Mouse (Mus musculus) urinary bladder, postnatal 14 days (tissue): Measurements from ENCODE around the gene Gm20388.

ENCODE experiments used
- DNase-seq: peaks from one replicate; pipeline ENCODE4 v3.0.0; 2021; ENCODE audit warnings: low spot score

Gm20388 gene

GRCm38 (mm10) chr8:121731471-121732333 is 1821.1 kb downstream of the Gm20388 start:
- DNase-seq, result no peak

GRCm38 (mm10) chr8:121732334-121732665 is 1821.7 kb downstream of the Gm20388 start:
- DNase-seq, result no peak

- no peak for DNase-seq
Observed at GRCm38 (mm10) chr8:121734262-121734661, 1823.6 kb downstream of the Gm20388 start.

GRCm38 (mm10) chr8:121736236-121736635 is 1825.6 kb downstream of the Gm20388 start:
- peak; percentile 43 for DNase-seq

GRCm38 (mm10) chr8:121740721-121741120 is 1830.1 kb downstream of the Gm20388 start:
- no peak for DNase-seq

- DNase-seq, result no peak
Observed at GRCm38 (mm10) chr8:121749501-121749900, 1838.9 kb downstream of the Gm20388 start.

- DNase-seq, result no peak
Observed at GRCm38 (mm10) chr8:121750512-121750911, 1839.9 kb downstream of the Gm20388 start.

GRCm38 (mm10) chr8:121751407-121751806 is 1840.8 kb downstream of the Gm20388 start:
- peak; percentile 56 for DNase-seq

GRCm38 (mm10) chr8:121758470-121758869 is 1847.8 kb downstream of the Gm20388 start:
- DNase-seq, result no peak

GRCm38 (mm10) chr8:121760484-121760883 is 1849.8 kb downstream of the Gm20388 start:
- DNase-seq, result no peak

GRCm38 (mm10) chr8:121761480-121761879 is 1850.8 kb downstream of the Gm20388 start:
- DNase-seq, result peak; percentile 13

- DNase-seq, result no peak
Observed at GRCm38 (mm10) chr8:121762999-121763699, 1852.5 kb downstream of the Gm20388 start.

GRCm38 (mm10) chr8:121763700-121764013 is 1853.0 kb downstream of the Gm20388 start:
- no peak for DNase-seq

- no peak for DNase-seq
Observed at GRCm38 (mm10) chr8:121765594-121766138, 1855.0 kb downstream of the Gm20388 start.

GRCm38 (mm10) chr8:121769095-121769494 is 1858.5 kb downstream of the Gm20388 start:
- no peak for DNase-seq

- no peak for DNase-seq
Observed at GRCm38 (mm10) chr8:121769621-121770020, 1859.0 kb downstream of the Gm20388 start.

- DNase-seq, result no peak
Observed at GRCm38 (mm10) chr8:121770845-121771752, 1860.5 kb downstream of the Gm20388 start.

GRCm38 (mm10) chr8:121773876-121774275 is 1863.2 kb downstream of the Gm20388 start:
- DNase-seq, result no peak

- no peak for DNase-seq
Observed at GRCm38 (mm10) chr8:121782493-121782892, 1871.9 kb downstream of the Gm20388 start.

GRCm38 (mm10) chr8:121786542-121786941 is 1875.9 kb downstream of the Gm20388 start:
- DNase-seq, result no peak

GRCm38 (mm10) chr8:121788786-121789185 is 1878.1 kb downstream of the Gm20388 start:
- no peak for DNase-seq

- no peak for DNase-seq
Observed at GRCm38 (mm10) chr8:121792159-121792558, 1881.5 kb downstream of the Gm20388 start.
